Mouse (Mus musculus): Measurements from ENCODE around the gene Basp1. TPM values are rescaled to one million over a fixed set of nuclear protein-coding genes. Genes with fewer than 3 reads are reported as not detected.

Gene Basp1
- total RNA-seq, 2 experiments from 2014 or later = 17.4 to 20.5 TPM

DNA sequence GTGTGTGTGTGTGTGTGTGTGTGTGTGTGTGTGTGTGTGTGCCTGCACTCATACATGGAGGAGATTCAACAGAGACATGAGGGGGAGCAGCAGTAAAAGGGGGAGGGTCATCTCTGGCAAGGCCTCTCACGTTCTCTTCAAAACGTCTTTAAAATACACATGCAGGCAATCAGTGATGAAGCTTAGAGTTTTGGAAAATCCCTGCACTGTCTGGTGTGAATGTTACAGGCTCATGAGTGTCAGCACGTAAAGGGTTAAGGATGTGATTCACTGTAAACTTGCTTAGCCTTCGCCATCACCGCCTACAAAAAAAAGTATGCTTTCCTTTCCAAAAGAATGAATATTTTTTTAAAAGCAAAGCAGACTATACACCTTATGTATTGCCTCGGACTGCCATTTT is 2.8 kb upstream of the Basp1 start:
- DNase-seq = no peak

- DNase-seq = no peak
Measured at GRCm38 (mm10) chr15:25415958-25416357, 2.4 kb upstream of the Basp1 start.

GRCm38 (mm10) chr15:25414747-25415119 is 1.2 kb upstream of the Basp1 start:
- DNase-seq = peak; percentile 86

GRCm38 (mm10) chr15:25414011-25414746 is 615 bp upstream of the Basp1 start:
- peak; percentile 54 for DNase-seq

DNA sequence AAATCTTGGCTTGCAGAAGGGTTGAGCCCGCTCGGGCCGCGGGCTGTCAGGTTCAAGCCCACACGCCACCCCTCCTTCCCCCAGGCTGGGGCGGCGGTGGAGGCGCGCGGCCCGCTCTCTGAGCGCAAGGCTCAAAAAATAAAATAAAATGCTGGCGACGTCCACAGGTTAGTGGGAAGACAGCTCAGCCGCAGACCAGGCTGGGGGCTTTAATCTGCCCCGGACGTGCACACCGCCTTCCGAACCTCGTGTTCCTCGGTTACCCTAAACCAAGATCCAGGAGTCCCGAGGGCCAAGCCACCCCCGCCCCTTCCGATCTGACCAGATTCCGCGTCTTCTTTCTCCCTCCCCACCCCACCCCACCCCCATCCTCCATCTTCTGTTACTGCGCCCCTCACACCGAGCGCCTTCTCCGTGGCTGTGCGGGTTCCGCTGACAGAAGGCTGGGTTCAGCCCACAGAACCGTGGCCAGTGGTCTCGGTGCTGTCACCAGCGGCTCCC is 753 bp downstream of the Basp1 start:
- DNase-seq = peak; percentile 23

DNA sequence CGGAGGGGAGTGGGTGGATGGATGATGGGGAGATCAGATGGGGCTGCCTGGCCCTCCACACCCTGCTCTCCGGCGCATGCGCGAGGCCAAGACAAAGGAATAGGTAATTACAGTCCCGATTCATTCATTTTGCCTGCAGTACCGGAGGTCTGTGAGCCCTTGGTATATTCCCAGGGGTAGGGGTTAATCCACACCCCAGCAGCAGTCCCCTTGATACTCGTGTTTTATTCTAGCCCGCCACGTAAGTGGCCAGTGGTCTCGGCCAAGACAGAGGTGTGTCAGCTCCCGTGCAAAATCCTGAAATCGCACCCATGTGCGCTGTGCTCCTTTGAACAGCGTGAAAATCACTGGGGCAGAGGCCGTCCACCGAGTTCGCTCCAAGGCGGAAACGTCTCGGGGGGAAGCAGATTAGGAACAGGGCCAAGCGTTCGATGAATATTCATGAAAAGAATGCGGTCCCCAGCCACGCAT is 1.4 kb downstream of the Basp1 start:
- peak; percentile 41 for DNase-seq

GRCm38 (mm10) chr15:25411461-25411860 is 2.1 kb downstream of the Basp1 start:
- no peak for DNase-seq

- DNase-seq = no peak
Measured at GRCm38 (mm10) chr15:25405926-25406325, 7.6 kb downstream of the Basp1 start.

DNA sequence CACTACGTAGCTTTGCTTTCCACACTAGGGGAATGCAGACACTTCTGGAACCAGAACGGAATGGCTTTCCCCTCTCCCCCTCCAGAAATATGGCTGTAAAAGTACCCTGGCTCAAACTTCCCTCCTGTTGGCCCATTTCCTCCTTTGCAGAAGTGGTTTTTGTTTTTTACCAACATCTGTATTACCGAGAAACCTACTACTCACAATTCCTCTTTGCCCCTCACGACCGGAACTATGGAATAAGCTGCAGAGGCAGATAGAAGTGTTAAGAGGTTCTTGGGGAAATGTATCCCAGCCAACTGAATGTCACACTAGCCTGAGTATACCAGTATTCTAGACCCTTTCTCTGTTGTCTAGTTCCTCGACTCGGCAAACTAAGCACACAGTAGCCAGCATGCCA is 9.7 kb downstream of the Basp1 start:
- DNase-seq = no peak

DNA sequence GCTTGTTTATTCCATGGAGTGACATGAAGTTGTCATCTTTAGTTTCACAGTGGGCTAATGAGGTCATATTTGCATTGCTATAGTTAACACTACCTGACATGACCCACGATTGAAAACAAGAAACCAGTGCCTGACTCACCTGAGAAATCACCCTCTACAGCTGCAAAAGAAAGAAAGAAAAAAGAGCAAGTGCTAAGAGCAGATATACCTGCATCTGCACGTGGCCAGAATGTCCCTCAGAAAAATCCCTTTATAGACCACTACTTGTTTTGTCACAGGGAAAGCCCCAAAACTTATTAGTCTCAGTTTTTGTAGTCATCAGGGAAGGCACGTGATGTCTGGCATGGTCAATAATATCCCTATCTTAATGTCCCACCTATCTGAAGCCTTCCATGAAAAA is 11.6 kb downstream of the Basp1 start:
- no peak for DNase-seq

- DNase-seq = no peak
Measured at GRCm38 (mm10) chr15:25400276-25400675, 13.3 kb downstream of the Basp1 start.

DNA sequence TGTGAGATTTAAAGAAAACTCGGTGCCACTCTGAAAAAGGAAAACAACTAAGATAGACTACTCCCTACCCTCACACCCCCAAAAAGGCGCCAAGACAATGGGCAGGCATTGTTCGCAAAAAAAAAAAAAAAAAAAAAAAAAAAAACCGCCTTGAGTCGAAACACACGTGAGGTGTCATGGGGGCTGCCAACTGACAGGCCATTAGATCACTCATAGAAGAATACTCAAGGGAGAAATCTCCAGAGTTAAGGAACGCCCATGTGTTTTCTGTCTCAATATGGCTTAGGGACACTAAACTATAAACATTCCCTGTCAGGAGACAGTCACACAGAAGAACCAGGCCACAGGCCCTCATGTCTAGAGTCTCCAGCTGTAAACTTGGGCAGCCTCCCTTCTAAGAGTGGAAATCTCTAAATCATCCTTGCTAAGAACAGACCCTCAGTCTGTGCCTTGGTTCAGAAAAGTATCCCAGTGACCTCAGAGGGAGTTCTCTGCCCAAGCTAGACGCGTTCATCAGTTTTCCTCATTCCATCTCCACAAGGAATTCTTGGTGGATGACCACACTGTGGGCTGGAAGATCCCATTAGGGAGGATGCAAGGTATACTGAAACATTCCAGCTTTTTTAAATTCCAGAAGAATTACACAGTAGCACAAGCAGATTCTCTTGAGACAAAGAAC is 17.5 kb downstream of the Basp1 start:
- DNase-seq = no peak

- no peak for DNase-seq
Measured at GRCm38 (mm10) chr15:25392525-25393099, 21.0 kb downstream of the Basp1 start.

DNA sequence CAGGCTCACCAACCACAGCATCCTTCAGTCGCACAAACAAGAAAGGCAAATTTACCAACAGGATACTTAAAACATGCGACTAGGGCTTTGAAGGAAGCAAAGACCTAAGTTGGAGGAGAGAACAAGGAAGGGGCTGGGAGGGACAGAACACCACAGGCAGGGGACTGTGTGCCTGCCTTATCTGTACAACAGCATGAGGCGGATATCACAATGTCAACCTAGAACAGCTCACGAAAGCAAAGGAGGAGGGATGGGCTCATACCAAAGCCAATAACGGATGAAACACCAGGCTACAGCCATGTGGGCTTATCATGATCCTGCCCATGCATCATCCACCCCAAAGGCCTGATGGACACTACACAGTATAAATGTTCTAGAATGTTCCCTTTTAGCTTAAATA is 22.4 kb downstream of the Basp1 start:
- no peak for DNase-seq

DNA sequence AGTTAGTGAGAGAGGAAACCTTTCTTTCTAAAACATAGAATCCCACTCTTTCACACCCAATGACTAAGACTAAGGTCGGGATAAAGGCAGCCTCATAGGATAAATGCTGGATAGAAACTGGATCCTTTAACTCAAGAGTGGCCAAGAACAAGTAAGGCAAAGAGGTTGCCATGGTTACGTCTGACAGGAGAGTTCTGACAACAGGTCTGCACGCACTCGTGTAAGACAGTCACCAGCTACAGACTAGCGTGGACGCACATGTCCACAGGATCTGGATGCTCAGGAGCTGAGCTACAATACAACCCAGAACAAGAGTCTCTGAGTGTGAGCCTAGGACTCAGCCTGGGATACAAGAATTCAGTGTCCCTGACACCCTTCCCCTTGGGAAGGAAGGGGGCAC is 26.0 kb downstream of the Basp1 start:
- no peak for DNase-seq

- DNase-seq = no peak
Measured at GRCm38 (mm10) chr15:25380051-25380450, 33.5 kb downstream of the Basp1 start.

- DNase-seq = no peak
Measured at GRCm38 (mm10) chr15:25378707-25379106, 34.9 kb downstream of the Basp1 start.

DNA sequence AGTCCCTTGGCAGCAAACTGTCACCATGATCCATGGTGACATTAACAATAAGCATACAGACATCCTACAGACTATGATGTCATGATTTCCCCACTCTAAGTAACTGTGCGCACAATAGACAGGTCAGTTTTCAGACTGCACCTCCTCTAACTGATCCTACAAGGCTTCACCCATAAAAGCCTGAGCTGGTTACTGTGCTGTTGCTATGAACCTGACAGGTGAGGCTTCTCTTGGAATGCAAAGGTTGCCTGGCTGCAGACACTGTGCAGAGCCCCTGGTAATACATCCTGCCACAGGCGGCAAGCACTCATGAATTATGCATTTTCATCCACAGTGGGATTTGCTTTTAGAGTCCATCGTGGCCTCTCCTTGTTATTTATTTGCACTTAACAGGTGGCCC is 36.6 kb downstream of the Basp1 start:
- no peak for DNase-seq

DNA sequence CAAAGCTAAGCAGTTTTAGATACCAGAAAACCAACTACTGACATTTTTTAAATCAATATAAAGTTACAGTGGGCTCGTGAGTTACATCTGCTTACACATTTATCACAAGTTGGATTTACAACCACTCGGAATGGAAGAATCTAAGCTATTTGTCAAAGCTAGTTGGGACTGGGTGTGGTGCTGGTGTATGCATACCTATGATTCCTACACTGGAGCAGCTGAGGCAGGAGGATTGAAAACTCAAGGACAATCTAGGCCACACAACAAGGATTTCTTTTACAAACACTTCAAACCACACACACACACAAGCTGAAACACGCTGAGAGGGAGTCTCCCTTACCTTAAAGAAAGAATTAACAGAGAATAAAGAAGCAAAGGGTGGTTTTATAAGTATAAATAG is 40.1 kb downstream of the Basp1 start:
- no peak for DNase-seq

DNA sequence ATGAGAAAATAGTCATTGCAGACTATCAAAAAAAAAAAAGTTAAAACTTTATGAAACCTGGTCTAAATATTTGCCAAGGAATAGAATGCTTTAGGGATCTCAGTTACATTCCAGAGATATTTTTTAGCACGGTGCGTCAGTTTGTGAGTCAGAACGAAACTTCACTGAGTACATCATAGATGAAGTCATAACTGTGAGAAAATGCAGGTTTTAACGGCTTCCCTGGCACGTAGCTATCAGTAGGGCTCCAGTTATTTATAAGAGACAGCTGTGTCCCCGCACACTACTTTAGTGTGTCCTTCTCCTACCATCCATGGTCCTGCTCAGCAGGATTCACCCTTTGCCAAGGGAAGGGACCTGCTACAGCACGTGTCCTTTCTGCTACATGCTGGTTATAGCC is 44.0 kb downstream of the Basp1 start:
- DNase-seq = no peak

- DNase-seq = no peak
Measured at GRCm38 (mm10) chr15:25365503-25365902, 48.1 kb downstream of the Basp1 start.

- DNase-seq = no peak
Measured at GRCm38 (mm10) chr15:25364819-25365463, 48.6 kb downstream of the Basp1 start.

Measured in gastrocnemius, postnatal 10 days (tissue).